Mouse (Mus musculus) thymus, adult 2 months (tissue): ENCODE measurements around the gene Mrpl38.
A peak's percentile ranks its signal among the peaks of the same experiment; 100 is the strongest.

Experiments used
- CTCF ChIP-seq: fragments of 200-500 bp; IDR thresholded peaks from 2 replicates; pipeline ENCODE4 v1.5.1; 2012; ENCODE audit warnings: mild to moderate bottlenecking, control low read depth, low read length, moderate library complexity, borderline replicate concordance; ENCODE audit not compliant: control insufficient read depth, poor library complexity, insufficient read depth; ENCODE audit errors: extremely low read depth
- POLR2A ChIP-seq: fragments of 200-500 bp; IDR thresholded peaks from 2 replicates; pipeline ENCODE4 v1.6.1; 2012; ENCODE audit warnings: mild to moderate bottlenecking, low read length, control low read depth, moderate library complexity; ENCODE audit not compliant: control insufficient read depth, poor library complexity, insufficient read depth; ENCODE audit errors: extremely low read depth

DNA sequence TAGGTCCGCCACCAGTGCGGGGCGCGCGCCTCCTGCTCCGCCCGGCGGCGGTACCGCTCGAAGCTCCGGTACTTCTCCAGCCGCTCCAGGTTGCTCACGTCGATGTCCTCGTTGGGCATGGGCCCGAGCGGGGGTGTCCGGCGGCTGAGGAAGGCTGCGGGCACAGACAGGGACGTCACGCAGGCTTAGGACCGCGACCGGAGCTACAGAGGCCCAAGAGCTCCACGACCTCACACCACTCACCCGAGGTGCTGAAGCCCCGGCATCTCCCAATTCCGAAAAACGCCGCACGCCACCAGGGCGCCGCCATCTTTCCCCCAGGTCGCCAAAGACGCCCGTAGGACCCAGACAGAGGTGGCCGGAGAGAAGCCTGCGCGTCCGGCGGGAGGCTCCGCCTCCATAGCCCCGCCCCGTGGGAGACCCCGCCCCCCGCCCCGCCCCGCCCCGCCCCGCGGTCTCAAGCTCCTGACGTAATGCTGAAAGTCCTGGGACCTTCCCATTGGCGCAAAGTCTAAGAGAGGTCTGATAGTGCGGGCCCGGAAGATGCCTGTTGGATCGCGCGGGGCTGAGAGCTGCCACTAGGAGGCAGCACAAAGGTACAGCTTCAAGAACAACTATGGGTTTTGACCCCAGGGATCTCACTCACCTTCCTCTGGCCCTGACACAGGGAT, at the start of gene Mrpl38:
- TF ChIP-seq CTCF (peak; percentile 86), POLR2A (no peak)
